Mouse (Mus musculus) spleen, adult 2 months (tissue): ENCODE data around the gene Arhgap31. TPM values are rescaled to one million over a fixed set of nuclear protein-coding genes. Genes with fewer than 3 reads are reported as not detected.

Experiments used
- DNase-seq, 2 experiments: peaks; one replicate each; pipeline versions ENCODE4 v3.0.0 to v3.0.0-alpha.2; 2012 to 2021; ENCODE audit warnings: low spot score in 2 of 2, low read depth in 1 of 2
- H3K27ac ChIP-seq: fragments of 200-500 bp; 2 replicates; pipeline ENCODE4 v1.5.1; 2012; ENCODE audit warnings: low read length, inconsistent platforms; ENCODE audit not compliant: insufficient read depth
- H3K27me3 ChIP-seq: fragments of 200-500 bp; 2 replicates; pipeline ENCODE4 v1.6.1; 2012; ENCODE audit warnings: mild to moderate bottlenecking, moderate library complexity, low read length, inconsistent platforms; ENCODE audit not compliant: control insufficient read depth, insufficient read depth
- H3K36me3 ChIP-seq: fragments of 200-500 bp; 2 replicates; pipeline ENCODE4 v1.6.1; 2012; ENCODE audit warnings: mild to moderate bottlenecking, low read length, inconsistent platforms; ENCODE audit not compliant: control insufficient read depth, insufficient read depth
- H3K4me1 ChIP-seq: fragments of 200-500 bp; 2 replicates; pipeline ENCODE4 v1.6.1; 2011; ENCODE audit warnings: inconsistent platforms; ENCODE audit not compliant: control insufficient read depth, insufficient read depth, insufficient read length
- H3K4me3 ChIP-seq: fragments of 200-500 bp; 2 replicates; pipeline ENCODE4 v1.5.1; 2011; ENCODE audit warnings: mild to moderate bottlenecking, inconsistent platforms; ENCODE audit not compliant: insufficient read depth, insufficient read length; ENCODE audit errors: extremely low read depth
- CTCF ChIP-seq: fragments of 200-500 bp; IDR thresholded peaks from 2 replicates; pipeline ENCODE4 v1.5.1; 2011; ENCODE audit warnings: mild to moderate bottlenecking, inconsistent platforms; ENCODE audit not compliant: insufficient read depth, insufficient read length, insufficient replicate concordance; ENCODE audit errors: extremely low read depth
- POLR2A ChIP-seq: fragments of 200-500 bp; IDR thresholded peaks from 2 replicates; pipeline ENCODE4 v1.6.1; 2011; ENCODE audit warnings: low read depth, low read length, inconsistent platforms
- WGBS: fragments of 180-500 bp; shearing (Covaris S2); methylation state at CpG from one replicate; pipeline ENCODE4 v1.1.7; 2018; 5-methylcytosine and 5-hydroxymethylcytosine counted together
- polyA plus RNA-seq: library from polyadenylated mRNA; depleted of rRNA; stranded (reverse); fragments of >200 nt; gene quantifications from 2 replicates; pipeline ENCODE4 v1.2.3, GENCODE M21; 2012

Arhgap31 gene
- polyA plus RNA-seq, 1 experiment = 3.7 TPM

DNA sequence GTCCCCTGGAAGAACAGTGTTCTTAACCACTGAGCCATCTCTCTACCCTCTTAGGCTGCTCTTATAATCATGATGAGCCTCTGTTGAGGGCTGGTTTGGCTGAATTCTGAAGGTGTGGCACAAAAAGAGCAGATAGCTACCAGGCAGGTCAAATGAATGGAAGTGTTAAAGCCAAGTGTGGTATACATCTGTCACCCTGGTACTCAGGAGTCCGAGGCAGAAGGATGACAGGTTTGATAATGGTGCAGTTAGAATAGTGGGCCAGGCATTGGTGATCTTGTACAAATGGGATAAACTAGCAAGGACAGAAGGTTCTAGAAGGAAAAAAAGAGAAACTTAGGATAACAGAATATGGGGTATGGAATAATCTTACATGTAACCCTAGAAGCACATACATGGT is 118.6 kb downstream of the Arhgap31 start:
- TF ChIP-seq POLR2A (no peak), CTCF (no peak)
- no peaks in the 10 kb centered on the region for H3K4me1 ChIP-seq
- H3K27ac ChIP-seq = no peak overlapping the region
- WGBS = 88% methylated on average over 1 of the region's 1 CpGs
- H3K36me3 ChIP-seq = peaks cover 13% of the 10 kb centered on the region
- H3K27me3 ChIP-seq = no peaks in the 10 kb centered on the region
- H3K4me3 ChIP-seq = no peak overlapping the region
- no peak for DNase-seq

DNA sequence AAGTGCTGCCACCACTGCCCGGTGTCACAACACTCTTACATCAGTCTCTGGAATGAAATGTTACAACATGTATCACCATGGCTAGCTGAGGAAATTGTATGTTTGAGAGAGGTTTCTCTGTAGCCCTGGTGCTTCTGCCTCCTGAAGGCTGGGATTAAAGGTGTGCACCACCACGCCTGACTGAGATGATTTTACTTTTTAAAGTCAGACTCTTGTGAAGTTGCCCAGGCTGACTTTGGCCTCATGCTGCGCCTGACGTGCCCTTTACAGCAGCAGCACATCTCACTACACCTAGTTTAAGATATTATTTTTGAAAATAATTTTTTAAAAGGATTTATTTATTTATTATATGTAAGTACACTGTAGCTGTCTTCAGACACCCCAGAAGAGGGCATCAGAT is 120.1 kb downstream of the Arhgap31 start:
- no peak for DNase-seq
- no peaks in the 10 kb centered on the region for H3K4me1 ChIP-seq
- 94% methylated on average over 4 of the region's 4 CpGs for WGBS
- H3K36me3 ChIP-seq = peaks cover 17% of the 10 kb centered on the region
- H3K4me3 ChIP-seq = no peak overlapping the region
- no peaks in the 10 kb centered on the region for H3K27me3 ChIP-seq
- no peak overlapping the region for H3K27ac ChIP-seq
- no peak for TF ChIP-seq CTCF
- no peak for TF ChIP-seq POLR2A

DNA sequence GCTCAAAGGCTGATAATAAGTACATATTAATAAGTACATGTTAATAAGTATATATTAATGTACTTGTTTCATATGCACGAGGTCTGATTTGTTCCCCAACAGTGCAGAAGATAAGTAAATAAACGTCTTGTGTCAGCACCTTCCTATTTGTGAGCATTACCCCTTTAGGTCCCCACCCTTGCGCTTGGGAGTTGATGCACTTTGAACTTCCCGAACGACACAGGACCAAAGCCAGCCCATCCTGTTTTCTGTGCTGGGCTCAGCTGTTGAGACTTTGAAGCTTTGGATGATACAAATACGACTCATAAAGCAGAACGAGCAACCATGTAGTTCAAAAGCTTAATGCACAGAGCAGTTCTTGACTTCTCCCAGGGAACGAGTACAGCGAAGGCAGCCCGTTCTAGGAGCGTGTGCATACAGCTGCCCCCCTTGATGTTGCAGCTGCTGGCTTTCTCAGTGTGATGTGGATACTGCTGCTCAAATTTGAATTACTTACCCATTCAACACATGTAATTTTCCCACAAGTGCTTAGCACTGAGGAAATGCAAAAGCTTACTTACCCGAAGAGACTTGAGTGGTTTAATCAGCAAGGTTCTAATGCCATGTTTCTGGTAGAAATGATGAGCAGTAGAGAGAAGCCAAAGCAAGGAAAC is 120.9 kb downstream of the Arhgap31 start:
- Histone ChIP-seq H3K4me3 (no peak overlapping the region), H3K36me3 (peaks cover 19% of the 10 kb centered on the region), H3K27me3 (no peaks in the 10 kb centered on the region), H3K27ac (no peak overlapping the region), H3K4me1 (no peaks in the 10 kb centered on the region)
- DNase-seq = no peak
- TF ChIP-seq CTCF (no peak), POLR2A (no peak)
- WGBS = 91% methylated on average over 12 of the region's 12 CpGs

DNA sequence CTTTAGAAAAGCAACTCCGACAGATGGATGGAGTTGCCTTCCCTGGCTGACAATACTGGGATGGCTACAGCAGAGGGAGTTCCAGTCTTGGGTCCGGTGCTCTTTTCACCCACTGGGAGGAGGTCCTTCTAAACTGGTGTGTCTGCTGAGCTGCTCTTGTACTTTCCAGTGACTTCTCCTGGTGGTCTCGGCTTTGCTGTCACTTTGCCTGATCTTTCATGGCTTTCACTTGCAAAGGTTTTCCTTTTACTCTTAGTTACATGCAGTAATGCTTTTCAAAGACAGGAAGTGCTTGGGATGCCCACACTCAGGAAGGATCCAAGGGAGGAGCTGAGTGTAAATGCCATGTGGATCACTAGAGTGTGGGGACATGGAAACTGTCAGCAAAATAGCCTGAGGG is 121.6 kb downstream of the Arhgap31 start:
- Histone ChIP-seq H3K27me3 (no peaks in the 10 kb centered on the region), H3K4me3 (no peak overlapping the region), H3K27ac (no peak overlapping the region), H3K4me1 (no peaks in the 10 kb centered on the region), H3K36me3 (peaks cover 21% of the 10 kb centered on the region)
- WGBS = 85% methylated on average over 3 of the region's 3 CpGs
- TF ChIP-seq CTCF = no peak
- no peak for TF ChIP-seq POLR2A
- DNase-seq = no peak

DNA sequence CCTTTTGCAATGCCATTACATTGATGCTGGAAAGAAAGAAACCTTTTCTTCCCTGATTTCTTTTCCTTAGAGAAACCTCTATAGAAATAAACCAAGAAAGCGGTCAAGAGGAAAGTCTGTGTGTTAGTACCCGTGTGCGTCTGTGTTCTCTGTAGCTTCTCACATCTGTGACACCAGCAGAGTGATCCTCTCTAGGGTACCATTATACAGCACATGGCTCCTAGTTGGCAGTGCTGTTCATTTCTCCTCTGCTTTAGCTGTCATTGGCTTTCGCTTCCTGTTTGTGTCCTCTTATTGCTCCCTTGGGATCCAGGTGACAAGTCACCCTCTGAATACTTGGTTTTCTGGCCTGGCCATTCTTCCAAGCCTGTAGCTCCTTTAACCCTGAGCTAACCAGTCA is 125.5 kb downstream of the Arhgap31 start:
- Histone ChIP-seq H3K4me1 (no peaks in the 10 kb centered on the region), H3K4me3 (no peak overlapping the region), H3K27me3 (no peaks in the 10 kb centered on the region), H3K27ac (no peak overlapping the region), H3K36me3 (peaks cover 38% of the 10 kb centered on the region)
- no peak for DNase-seq
- TF ChIP-seq CTCF (no peak), POLR2A (no peak)
- WGBS = 78% methylated on average over 4 of the region's 4 CpGs

DNA sequence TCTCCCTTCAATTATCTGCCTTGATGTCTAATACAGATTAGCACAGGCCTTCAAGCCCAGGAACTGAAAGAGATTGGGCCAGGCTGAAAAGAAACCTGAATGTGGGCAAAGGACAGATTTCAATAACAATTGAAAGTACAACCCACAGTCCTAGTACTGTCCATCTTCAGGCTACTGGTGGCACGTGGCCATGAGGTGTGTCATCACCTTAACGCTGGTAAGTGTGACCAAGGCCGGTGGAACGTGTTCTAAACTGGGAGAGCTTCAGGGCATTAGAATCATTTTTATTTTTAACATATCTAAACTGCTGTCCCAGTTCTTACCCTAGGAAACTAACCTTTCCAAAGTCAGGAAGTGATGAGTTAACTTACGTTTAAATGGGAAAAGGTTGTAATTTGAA is 125.9 kb downstream of the Arhgap31 start:
- 89% methylated on average over 5 of the region's 5 CpGs for WGBS
- Histone ChIP-seq H3K4me3 (no peak overlapping the region), H3K36me3 (peaks cover 38% of the 10 kb centered on the region), H3K4me1 (no peaks in the 10 kb centered on the region), H3K27ac (no peak overlapping the region), H3K27me3 (no peaks in the 10 kb centered on the region)
- TF ChIP-seq POLR2A = no peak
- TF ChIP-seq CTCF = no peak
- no peak for DNase-seq

DNA sequence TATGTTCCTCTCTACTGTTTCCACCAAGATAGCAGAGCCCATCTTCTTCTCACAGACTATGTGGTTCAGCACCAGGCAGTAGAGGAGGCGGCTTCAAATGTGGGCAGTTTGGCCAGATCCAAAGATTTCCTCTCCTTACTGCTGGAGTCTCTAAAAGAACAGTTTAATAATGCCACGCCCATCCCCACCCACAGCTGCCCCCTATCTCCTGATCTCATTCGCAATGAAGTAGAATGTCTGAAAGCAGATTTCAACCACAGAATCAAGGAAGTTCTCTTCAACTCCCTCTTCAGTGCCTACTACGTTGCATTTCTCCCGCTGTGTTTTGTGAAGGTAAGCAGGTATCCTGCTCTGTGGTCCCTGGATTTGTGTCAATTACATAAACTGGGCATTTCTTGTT is 127.9 kb downstream of the Arhgap31 start:
- no peak for TF ChIP-seq POLR2A
- TF ChIP-seq CTCF = no peak
- DNase-seq = no peak
- Histone ChIP-seq H3K36me3 (peaks cover 35% of the 10 kb centered on the region), H3K4me1 (no peaks in the 10 kb centered on the region), H3K4me3 (no peak overlapping the region), H3K27me3 (no peaks in the 10 kb centered on the region), H3K27ac (no peak overlapping the region)
- whole genome bisulfite sequencing = 64% methylated on average over 5 of the region's 5 CpGs
